24 mouse cellular contexts compared by ENCODE assay signal in genomic region chr5:18425098-18425497, GRCm38 (mm10).
"Had no signal": no experiment of that assay in that cellular context is flagged by ENCODE, and none has a peak within 500 bp of the region (broad histone marks: within the 10 kb centered on the region; RNA-seq: fewer than 3 reads in every experiment).

No protein-coding gene starts in this region.

- H3K27me3 ChIP-seq: heart, embryonic 12.5 days; hindbrain, embryonic 12.5 days; intestine, embryonic 15.5 days; limb, embryonic 12.5 days; liver, embryonic 13.5 days; liver, embryonic 15.5 days had no signal

- H3K27ac ChIP-seq: gastrocnemius, adult 2 months; heart, embryonic 10.5 days; hindbrain, embryonic 10.5 days; hindbrain, embryonic 12.5 days; hindbrain, embryonic 14.5 days; intestine, embryonic 15.5 days; layer of hippocampus, adult 2 months; left cerebral cortex, adult 2 months; limb, embryonic 10.5 days; limb, embryonic 12.5 days; liver, embryonic 13.5 days; liver, embryonic 15.5 days had no signal

- H3K4me1 ChIP-seq: heart, embryonic 10.5 days; heart, embryonic 12.5 days; hindbrain, embryonic 10.5 days; hindbrain, embryonic 12.5 days; intestine, embryonic 15.5 days; limb, embryonic 12.5 days; liver, embryonic 13.5 days; liver, embryonic 15.5 days had no signal

- H3K4me3 ChIP-seq: gastrocnemius, adult 2 months; heart, embryonic 10.5 days; heart, embryonic 12.5 days; hindbrain, embryonic 10.5 days; hindbrain, embryonic 12.5 days; intestine, embryonic 15.5 days; layer of hippocampus, adult 2 months; left cerebral cortex, adult 2 months; limb, embryonic 10.5 days; limb, embryonic 12.5 days; liver, embryonic 13.5 days; liver, embryonic 15.5 days had no signal

- H3K4me2 ChIP-seq: heart, embryonic 12.5 days; hindbrain, embryonic 12.5 days; hindbrain, embryonic 14.5 days; intestine, embryonic 15.5 days; limb, embryonic 12.5 days; liver, embryonic 11.5 days; liver, embryonic 13.5 days; liver, embryonic 15.5 days had no signal

- H3K36me3 ChIP-seq: heart, embryonic 10.5 days; heart, embryonic 12.5 days; hindbrain, embryonic 10.5 days; hindbrain, embryonic 12.5 days; intestine, embryonic 15.5 days; limb, embryonic 10.5 days; limb, embryonic 12.5 days; liver, embryonic 13.5 days; liver, embryonic 15.5 days had no signal

- ATAC-seq: hindbrain, embryonic 16.5 days; inflammation-experienced regulatory T-cells, adult 6 months; intestine, embryonic 15.5 days; intestine, postnatal 0 days; liver, postnatal 0 days had no signal

- H3K9me3 ChIP-seq: heart, embryonic 10.5 days; heart, embryonic 12.5 days; hindbrain, embryonic 10.5 days; hindbrain, embryonic 12.5 days; intestine, embryonic 15.5 days; limb, embryonic 10.5 days; limb, embryonic 12.5 days; liver, embryonic 13.5 days; liver, embryonic 15.5 days had no signal

- DNase-seq: gastrocnemius, adult 2 months; gastrocnemius, postnatal 10 days; gastrocnemius, postnatal 25 days; heart, adult 18-20 months; heart, postnatal 10 days; heart, postnatal 4 days; liver; liver, embryonic 13.5 days; liver, postnatal 0 days had no signal

- H3K9ac ChIP-seq: heart, embryonic 12.5 days; hindbrain, embryonic 12.5 days; hindbrain, embryonic 14.5 days; intestine, embryonic 15.5 days; limb, embryonic 12.5 days; liver, embryonic 13.5 days; liver, embryonic 15.5 days; liver, postnatal 0 days had no signal
